Mouse (Mus musculus) A20 (cell line): ENCODE data around the gene Cpe.
"Not testable (repeated sequence)": the region's sequence is repeated elsewhere in the genome, so short reads cannot be mapped to it uniquely, and the experiment has no call there.

Source experiments
- DNase-seq: peaks from one replicate; pipeline ENCODE4 v3.0.0-alpha.2; 2011; ENCODE audit warnings: low read depth, low spot score

The Cpe gene

GRCm38 (mm10) chr8:64674951-64675585 is 17.8 kb downstream of the Cpe start:
- no peak for DNase-seq

GRCm38 (mm10) chr8:64672920-64673319 is 19.9 kb downstream of the Cpe start:
- no peak for DNase-seq

GRCm38 (mm10) chr8:64671937-64672336 is 20.9 kb downstream of the Cpe start:
- DNase-seq, result no peak

GRCm38 (mm10) chr8:64666305-64666704 is 26.5 kb downstream of the Cpe start:
- not testable (repeated sequence) for DNase-seq

GRCm38 (mm10) chr8:64665563-64665962 is 27.3 kb downstream of the Cpe start:
- DNase-seq, result no peak

GRCm38 (mm10) chr8:64664811-64665210 is 28.0 kb downstream of the Cpe start:
- DNase-seq, result no peak

GRCm38 (mm10) chr8:64664350-64664749 is 28.5 kb downstream of the Cpe start:
- DNase-seq, result no peak

GRCm38 (mm10) chr8:64659097-64659496 is 33.8 kb downstream of the Cpe start:
- no peak for DNase-seq

GRCm38 (mm10) chr8:64657980-64658401 is 34.9 kb downstream of the Cpe start:
- DNase-seq, result no peak

- DNase-seq, result no peak
These were observed 35.3 kb downstream of the Cpe start for GRCm38 (mm10) chr8:64657517-64657916.

GRCm38 (mm10) chr8:64655887-64656286 is 37.0 kb downstream of the Cpe start:
- no peak for DNase-seq

- no peak for DNase-seq
These were observed 37.8 kb downstream of the Cpe start for GRCm38 (mm10) chr8:64655087-64655486.

- no peak for DNase-seq
These were observed 40.6 kb downstream of the Cpe start for GRCm38 (mm10) chr8:64652285-64652684.

GRCm38 (mm10) chr8:64648063-64648462 is 44.8 kb downstream of the Cpe start:
- no peak for DNase-seq

GRCm38 (mm10) chr8:64647148-64647547 is 45.7 kb downstream of the Cpe start:
- DNase-seq, result no peak

- DNase-seq, result no peak
These were observed 46.4 kb downstream of the Cpe start for GRCm38 (mm10) chr8:64646421-64646820.

- DNase-seq, result peak; percentile 5
These were observed 48.5 kb downstream of the Cpe start for GRCm38 (mm10) chr8:64644108-64645005.

GRCm38 (mm10) chr8:64643382-64643781 is 49.5 kb downstream of the Cpe start:
- DNase-seq, result no peak

GRCm38 (mm10) chr8:64642799-64643198 is 50.1 kb downstream of the Cpe start:
- DNase-seq, result no peak

GRCm38 (mm10) chr8:64640599-64640998 is 52.3 kb downstream of the Cpe start:
- DNase-seq, result no peak

GRCm38 (mm10) chr8:64639676-64640075 is 53.2 kb downstream of the Cpe start:
- no peak for DNase-seq

GRCm38 (mm10) chr8:64634901-64635300 is 58.0 kb downstream of the Cpe start:
- DNase-seq, result no peak
